Mouse (Mus musculus) inflammation-experienced regulatory T-cells, adult 6 months (primary cell): ENCODE data around the gene Lrrc8b. TPM values are rescaled to one million over a fixed set of nuclear protein-coding genes. Genes with fewer than 3 reads are reported as not detected.
A peak's percentile ranks its signal among the peaks of the same experiment; 100 is the strongest.

Experiments used
- ATAC-seq: one replicate; pipeline ENCODE4 v1.8.0; 2017
- polyA plus RNA-seq, 3 experiments: library from polyadenylated mRNA; unstranded; fragments of 100-300 nt; shearing (Covaris generic); gene quantifications; one replicate each; pipeline ENCODE4 v1.2.1; 2017

The Lrrc8b gene
- polyA plus RNA-seq = 1 to 10 TPM; 1.9 to 2.4 (median 2.1) TPM

DNA sequence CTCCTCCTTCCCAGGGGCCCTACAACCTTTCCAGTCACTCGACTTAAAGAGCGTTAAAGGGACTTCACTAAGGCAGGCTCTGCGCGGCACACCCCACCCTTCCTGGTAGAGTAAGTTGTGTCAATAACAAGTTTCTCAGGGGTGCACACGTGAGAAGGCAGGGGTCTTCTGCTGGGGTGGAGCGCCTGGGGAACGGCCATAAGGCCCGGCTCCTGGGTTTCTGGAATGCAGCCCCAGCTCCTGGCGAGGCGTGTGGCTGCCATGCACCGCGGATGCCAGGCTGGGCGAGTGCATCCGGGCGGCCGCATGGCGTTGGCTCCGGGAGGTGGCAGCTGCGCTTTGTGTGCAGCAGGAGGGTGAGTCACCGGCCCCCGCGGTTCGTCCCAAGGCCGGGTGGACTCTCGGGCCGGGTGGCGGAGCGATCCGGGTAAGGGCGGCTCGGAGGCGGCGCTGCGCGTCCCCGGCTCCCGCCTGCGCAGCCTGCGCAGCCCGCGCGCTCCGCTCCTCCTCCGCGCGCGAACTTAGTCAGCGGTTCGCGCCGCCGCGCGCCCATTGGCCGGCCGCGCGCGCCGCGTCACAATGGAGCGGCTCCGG, at the start of gene Lrrc8b:
TSS of gene Lrrc8b (plus strand) at position 578 of the 594 bp plus-strand sequence.
- ATAC-seq = peak; percentile 92

DNA sequence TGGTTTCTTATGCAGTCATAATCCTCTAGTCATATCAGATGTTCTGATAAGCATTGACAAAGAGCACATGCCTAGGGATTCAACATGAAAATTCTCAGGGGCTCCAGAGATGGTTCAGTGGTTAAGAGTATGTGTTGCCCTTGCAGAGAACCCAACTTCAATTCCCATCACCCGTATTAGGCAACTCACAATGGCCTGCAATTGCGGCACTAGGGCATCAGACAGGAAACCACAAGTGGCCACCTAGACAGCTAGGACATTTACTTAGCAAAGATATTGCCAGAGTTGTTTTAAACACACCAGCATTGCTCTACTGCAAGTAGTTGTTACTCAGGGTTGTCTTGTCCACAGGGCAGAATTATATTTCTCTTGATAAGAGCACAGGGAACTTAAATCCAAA, 34.1 kb upstream of the Lrrc8b start:
- no peak for ATAC-seq

- ATAC-seq = no peak
Observed at GRCm38 (mm10) chr5:105390346-105390745, 25.2 kb upstream of the Lrrc8b start.

DNA sequence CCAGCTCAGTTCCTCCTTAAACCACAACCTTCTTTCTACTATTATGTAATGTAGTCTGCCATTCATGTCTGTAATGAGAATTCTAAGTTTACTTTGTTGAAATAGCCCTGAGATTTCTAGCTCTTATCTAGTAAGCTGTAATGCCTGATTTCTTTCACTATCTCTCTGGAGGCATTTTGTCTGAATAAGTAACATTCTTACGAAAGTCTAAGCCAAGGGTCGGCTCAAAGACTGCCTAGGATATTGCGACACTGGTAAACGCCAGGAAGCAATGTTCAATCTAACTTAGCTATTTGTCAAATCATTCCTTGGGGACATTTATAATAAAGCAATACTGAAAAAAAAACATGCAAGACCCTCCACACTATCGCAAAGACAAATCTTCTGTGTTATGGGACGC, 21.8 kb upstream of the Lrrc8b start:
- no peak for ATAC-seq

DNA sequence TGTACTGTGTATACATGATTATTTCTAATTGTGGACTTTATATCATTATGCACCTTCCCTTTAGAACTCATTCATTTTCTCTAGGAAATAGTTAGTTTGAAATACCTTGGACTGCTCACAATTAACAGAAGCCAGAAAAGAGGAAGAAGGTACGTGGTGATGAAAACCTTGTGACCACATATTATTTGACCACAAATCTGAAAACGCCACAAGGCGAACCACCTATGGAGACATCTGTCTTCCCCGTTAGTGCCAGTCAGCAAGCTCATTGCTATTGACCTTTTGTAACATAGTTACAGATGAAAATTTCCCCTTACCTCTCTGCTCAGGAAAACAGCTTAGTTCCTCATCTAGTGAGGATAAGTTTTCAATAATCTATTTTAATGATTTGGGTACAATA, 20.4 kb upstream of the Lrrc8b start:
- ATAC-seq = no peak

DNA sequence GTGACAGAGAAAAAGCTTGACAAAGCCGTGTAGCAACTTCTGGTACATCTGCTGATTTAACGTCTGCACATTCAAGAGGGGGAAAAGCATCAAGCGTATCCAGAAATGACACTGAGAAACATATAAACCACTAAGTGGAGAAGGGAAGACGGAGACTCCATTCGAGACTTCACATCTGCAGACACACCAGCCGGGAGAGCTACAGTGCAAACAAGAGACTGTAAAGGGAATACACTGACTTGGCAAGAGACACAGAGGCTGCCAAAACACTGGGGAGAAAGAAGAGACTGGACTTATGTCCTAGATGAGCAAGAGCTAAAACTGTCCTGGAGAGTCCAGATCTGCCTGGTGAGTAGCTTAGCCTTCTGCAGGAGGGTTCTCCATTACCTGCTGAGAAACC, 16.6 kb upstream of the Lrrc8b start:
- no peak for ATAC-seq

DNA sequence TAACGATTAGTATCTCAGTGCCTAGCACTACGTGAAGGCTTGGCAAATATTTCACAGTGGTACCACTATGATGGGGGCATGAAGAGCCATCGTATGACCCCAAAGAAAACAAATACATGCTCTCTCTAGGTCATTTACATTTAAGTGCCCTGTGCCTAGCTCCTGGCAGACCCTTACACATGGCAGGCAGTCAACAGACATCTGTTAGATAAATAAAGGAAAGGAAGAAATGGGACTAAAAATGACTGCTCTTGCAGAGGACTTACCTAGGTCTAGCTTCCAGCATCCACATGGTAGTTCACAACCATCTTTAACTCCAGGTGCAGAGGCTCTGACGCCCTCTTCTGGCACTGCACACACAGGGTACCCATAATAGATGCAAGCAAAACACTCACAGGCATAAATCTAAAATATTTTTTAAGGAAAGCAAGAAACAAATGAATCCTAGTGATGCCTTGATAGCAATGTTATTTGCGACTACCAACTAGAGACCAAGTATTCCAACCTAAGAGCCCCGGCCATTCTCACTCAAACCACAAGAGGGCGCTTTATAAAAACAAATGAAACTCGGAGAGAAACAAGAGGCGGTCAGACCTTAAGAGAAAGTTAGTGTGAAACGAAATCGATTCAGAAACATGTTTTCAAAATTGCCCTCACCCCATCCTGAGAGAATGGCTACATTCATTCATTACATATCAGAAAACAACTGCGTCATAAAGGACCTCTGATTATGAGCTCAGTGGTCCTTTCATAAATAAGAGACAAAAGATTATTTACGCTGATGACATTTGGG, 15.7 kb upstream of the Lrrc8b start:
- ATAC-seq = peak; percentile 74

DNA sequence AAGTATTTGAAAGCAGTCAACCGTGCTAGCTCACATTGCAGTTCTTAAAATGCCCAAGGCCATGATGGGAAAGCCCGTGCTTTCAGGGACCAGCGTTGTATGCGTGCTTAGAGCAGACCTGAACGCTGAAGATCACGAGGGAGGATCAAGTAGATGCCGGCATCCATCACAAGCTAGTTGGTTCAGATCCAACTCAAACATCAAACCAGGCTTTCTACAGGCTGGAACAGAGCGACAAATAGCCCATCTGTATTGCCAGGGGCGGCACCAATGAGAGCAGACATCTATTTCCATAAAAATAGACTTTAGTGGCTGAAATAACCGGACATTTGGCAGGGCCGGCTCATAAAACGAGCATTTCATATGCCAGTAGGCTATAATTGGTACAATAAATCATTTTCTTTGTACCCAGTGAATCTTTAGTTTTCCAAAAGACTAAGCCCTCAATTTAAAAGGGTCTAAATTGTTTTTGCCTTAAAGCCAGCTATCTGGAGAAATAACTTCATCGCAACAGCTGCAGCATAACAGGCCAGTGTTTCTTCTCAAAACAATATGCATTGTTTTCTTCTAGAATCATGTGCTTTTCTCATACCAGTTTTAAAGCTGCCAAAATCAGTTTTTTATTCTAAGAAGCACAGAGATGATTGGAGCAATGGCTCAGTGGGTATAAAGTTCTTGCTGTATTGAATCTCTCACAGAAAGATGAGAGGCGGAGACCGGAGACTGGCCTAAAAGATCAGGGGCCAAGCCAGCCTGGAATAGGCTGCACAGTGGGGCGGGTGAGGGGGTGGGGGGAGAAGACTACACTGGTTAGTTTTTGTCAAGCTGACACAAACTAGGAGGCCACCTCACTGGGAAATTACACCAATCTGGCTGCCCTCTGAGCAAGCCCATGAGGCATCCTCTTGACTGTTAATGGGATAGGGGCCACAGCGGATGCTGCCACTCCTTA, 14.9 kb upstream of the Lrrc8b start:
- ATAC-seq = no peak

DNA sequence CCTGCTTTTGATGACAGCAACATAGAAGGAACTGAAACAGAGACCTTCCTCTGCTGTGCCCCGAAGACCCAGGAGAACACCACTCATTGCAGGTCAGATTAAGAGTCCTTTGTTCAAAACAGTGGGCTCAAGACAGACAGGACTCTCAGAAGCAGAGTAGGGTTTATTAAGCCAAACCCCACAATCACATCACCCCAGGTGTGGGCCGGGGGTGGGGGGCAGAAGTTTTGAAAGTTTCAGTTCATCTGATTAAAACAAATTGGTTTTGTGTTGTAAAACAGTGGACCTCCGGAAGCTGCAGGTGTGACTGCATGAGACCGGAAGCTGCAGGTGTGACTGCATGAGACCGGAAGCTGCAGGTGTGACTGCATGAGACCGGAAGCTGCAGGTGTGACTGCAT, 14.0 kb upstream of the Lrrc8b start:
- no peak for ATAC-seq

DNA sequence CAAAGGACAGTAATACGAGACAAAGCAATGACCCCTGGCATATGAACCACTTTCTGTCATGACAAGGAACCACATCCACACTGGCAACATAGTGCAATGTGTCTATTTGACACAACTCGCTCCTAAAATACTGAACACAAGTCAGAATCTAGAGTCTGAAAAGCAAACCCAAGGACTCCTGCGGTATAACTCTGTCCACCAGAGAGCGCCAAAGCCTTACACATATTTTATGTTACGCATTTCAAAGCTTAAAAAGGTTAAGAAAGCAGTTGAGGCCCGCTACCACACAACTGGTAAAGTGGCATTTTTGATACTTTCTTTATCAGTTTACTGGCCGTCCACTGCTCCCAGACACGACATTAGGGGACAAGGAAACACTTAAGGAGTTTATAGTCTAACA, 10.6 kb upstream of the Lrrc8b start:
- peak; percentile 82 for ATAC-seq

GRCm38 (mm10) chr5:105407661-105408060, 7.9 kb upstream of the Lrrc8b start:
- ATAC-seq = no peak

GRCm38 (mm10) chr5:105409092-105409491, 6.5 kb upstream of the Lrrc8b start:
- peak; percentile 57 for ATAC-seq

DNA sequence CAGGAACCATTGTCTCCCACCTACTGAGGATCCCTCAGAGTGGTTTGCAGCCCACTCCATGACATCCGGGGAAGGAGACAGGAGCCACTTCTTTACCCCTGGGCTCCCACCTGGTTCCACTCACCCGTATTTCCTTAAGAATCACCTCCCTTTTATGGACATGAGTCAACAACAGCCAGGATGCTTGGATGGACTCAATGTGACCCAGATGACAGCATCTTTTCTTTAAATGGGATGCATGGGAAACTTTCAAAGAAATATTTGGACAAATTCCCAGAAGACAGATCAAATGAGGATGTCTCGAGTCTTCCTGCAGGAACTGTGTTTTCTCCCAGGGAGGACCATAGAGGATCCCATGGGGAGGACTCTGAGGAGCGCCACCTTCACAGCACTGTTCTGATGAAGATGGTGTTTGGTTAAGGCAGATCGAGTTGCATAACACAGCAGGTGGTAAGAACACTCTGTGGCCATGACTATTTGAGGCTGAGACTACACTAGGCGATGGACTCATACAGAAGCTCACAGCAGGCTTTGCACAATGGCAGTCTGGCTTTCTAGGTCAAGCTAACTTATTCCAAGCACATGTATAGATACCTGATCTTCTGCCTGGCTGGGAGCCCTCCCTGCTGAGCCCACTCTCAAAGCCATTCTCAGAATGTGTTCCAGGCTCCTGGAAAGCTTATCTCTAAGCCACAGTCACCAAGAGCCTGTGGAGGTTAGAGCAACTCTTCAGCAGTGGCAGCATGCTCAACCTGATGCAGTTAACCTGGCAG, 4.9 kb upstream of the Lrrc8b start:
- no peak for ATAC-seq

DNA sequence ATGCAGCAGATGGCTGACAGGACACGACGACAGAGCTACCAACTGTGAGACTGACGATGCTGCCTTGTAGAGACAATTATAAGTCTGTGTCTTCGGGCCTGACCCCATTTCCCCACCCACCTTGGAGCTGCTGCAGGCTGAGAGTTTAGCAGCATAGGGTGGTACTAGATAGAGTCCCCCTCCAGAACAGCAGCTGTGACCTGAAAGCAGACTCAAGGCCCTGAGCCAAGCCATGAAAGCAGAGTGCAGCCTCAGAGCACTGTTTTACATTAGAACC, 4.3 kb upstream of the Lrrc8b start:
- no peak for ATAC-seq

GRCm38 (mm10) chr5:105411768-105412167, 3.8 kb upstream of the Lrrc8b start:
- no peak for ATAC-seq

- ATAC-seq = no peak
Observed at GRCm38 (mm10) chr5:105412634-105413033, 2.9 kb upstream of the Lrrc8b start.

GRCm38 (mm10) chr5:105414341-105415120, 1.0 kb upstream of the Lrrc8b start:
- ATAC-seq = no peak

DNA sequence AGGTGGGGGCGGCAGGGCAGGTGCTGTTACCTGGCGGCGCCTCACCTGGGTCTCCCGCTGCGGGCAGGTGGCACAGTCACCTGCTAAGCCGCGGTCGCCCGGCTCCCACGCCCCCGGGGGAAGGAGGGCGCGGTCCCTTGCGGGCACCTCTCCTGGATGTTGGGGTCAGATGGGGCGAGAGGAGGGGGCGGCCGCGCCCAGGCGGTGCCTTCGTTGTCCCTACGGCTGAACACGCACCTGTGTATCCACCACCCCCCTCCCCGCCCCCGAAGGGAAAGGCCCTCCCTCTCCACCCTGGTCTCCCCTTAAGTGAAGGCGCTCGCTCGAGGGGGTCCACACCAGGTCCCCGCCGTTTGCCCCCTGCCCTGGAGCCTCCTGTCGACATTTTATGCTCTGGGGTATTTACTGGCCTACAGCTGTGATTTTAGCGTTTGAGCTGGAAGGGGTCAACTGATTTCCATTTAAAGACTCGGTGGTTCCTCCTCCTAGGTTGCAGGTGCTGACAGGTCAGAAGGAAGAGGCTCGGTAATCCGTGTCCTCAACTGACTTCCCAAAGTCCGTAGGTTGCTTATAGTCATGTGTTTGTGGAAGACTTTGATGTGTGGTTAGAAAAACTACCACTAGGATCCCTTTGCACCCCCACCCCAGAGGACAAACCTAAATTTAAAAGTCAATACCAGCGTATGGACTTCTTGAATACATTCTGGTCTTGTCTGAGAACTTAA, 538 bp downstream of the Lrrc8b start:
- no peak for ATAC-seq

DNA sequence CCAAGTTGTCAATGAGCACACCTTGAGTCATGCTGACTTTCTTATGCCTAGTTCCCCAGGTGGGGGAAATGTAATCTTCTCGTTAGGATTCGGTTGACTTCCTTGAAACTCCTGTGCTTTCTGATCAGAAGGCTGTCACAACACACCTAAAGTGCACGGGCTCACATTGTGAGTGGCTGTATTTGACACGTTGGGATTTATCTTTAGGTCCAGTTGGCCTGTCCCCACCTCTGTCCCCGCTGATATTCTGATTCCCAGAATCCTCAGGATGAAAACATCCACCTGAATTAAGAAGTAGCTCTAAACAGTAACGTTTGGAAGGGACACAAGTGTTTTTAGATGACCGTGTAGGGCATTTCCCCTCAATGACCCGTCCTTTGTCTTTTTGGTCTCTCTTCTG, 1.6 kb downstream of the Lrrc8b start:
- ATAC-seq = no peak

GRCm38 (mm10) chr5:105418364-105418763, 2.8 kb downstream of the Lrrc8b start:
- no peak for ATAC-seq

DNA sequence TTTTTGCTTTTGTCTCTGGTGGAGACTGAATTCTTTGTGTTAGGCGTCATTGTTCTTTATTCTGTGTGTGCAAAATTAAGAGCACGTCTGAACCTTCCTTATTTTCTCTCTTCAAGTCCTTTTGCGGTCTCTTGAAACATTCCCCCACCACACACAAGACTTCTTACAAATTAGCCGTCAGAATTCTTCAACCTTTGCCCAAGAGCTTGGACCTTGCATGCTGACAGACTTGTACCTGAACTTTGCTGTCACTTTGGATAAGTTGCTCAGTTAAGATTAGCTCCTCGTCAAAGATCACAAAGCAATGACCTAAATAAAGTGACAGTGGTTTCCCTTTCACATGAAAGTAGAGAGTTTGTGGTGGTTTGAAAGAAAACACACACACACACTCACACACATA, 3.3 kb downstream of the Lrrc8b start:
- ATAC-seq = no peak
